Mouse (Mus musculus) MEL (cell line): ENCODE results near the gene Olfr287. TPM values are rescaled to one million over a fixed set of nuclear protein-coding genes. Genes with fewer than 3 reads are reported as not detected.

Source experiments
- DNase-seq: peaks from one replicate; pipeline ENCODE4 v3.0.0; 2011; ENCODE audit warnings: low read depth, low spot score
- H3K27ac ChIP-seq: 2 replicates; pipeline ENCODE4 v1.5.1; 2012; ENCODE audit warnings: low read depth, mild to moderate bottlenecking, control low read depth, low read length, moderate library complexity; ENCODE audit not compliant: control insufficient read depth
- H3K27me3 ChIP-seq, 2 experiments: fragments of 150-350 bp in 1 of 2; sonication (generic) in 1 of 2; 2 replicates each; pipeline ENCODE4 v1.6.1; 2012; ENCODE audit warnings: low read length in 2 of 2, mild to moderate bottlenecking in 2 of 2, improper control_type of control experiment in 1 of 2, moderate library complexity in 1 of 2; ENCODE audit not compliant: insufficient read depth in 2 of 2, control insufficient read depth in 1 of 2
- H3K36me3 ChIP-seq, 2 experiments: 2 replicates each; pipeline ENCODE4 v1.6.1; 2012 to 2014; ENCODE audit warnings: low read length in 2 of 2, improper control_type of control experiment in 1 of 2, inconsistent platforms in 1 of 2, mild to moderate bottlenecking in 1 of 2; ENCODE audit not compliant: insufficient read depth in 2 of 2, control insufficient read depth in 1 of 2
- H3K4me1 ChIP-seq, 2 experiments: fragments of 150-350 bp in 1 of 2; sonication (generic) in 1 of 2; 2 replicates each; pipeline ENCODE4 v1.6.1; 2012; ENCODE audit warnings: low read length in 2 of 2, improper control_type of control experiment in 1 of 2, mild to moderate bottlenecking in 1 of 2; ENCODE audit not compliant: insufficient read depth in 2 of 2, control insufficient read depth in 1 of 2
- H3K4me3 ChIP-seq, 2 experiments: fragments of 150-350 bp in 1 of 2; sonication (generic) in 1 of 2; 2 replicates each; pipeline ENCODE4 v1.5.1; 2012; ENCODE audit warnings: low read depth in 2 of 2, low read length in 2 of 2, mild to moderate bottlenecking in 2 of 2, moderate library complexity in 2 of 2, control low read depth in 1 of 2, improper control_type of control experiment in 1 of 2; ENCODE audit not compliant: control insufficient read depth in 1 of 2, insufficient read depth in 1 of 2
- H3K79me2 ChIP-seq: 2 replicates; pipeline ENCODE4 v1.6.1; 2012; ENCODE audit warnings: mild to moderate bottlenecking, low read length, moderate library complexity; ENCODE audit not compliant: control insufficient read depth, poor library complexity, insufficient read depth
- H3K9ac ChIP-seq: 2 replicates; pipeline ENCODE4 v1.6.1; 2012; ENCODE audit warnings: low read depth, mild to moderate bottlenecking, control low read depth, low read length, moderate library complexity; ENCODE audit not compliant: control insufficient read depth, poor library complexity, severe bottlenecking
- H3K9me3 ChIP-seq: fragments of 150-350 bp; sonication (generic); replicated peaks from 2 replicates; pipeline ENCODE4 v1.6.1; 2012; ENCODE audit warnings: mild to moderate bottlenecking, low read length, improper control_type of control experiment, moderate library complexity; ENCODE audit not compliant: insufficient read depth
- CTCF ChIP-seq, 3 experiments: IDR thresholded peaks in 2 of 3; conservative IDR thresholded peaks in 1 of 3; 2 replicates each; pipeline ENCODE4 v1.5.1; 2011 to 2012; ENCODE audit warnings: low read length in 3 of 3, low read depth in 2 of 3, mild to moderate bottlenecking in 2 of 3, improper control_type of control experiment in 1 of 3, inconsistent platforms in 1 of 3, mixed read lengths in 1 of 3, moderate library complexity in 1 of 3; ENCODE audit not compliant: control insufficient read depth in 1 of 3, insufficient read depth in 1 of 3, poor library complexity in 1 of 3, severe bottlenecking in 1 of 3
- E2F4 ChIP-seq: IDR thresholded peaks from 2 replicates; pipeline ENCODE4 v1.6.1; 2011; ENCODE audit warnings: low read depth, low read length, improper control_type of control experiment, borderline replicate concordance
- ELF1 ChIP-seq: IDR thresholded peaks from 2 replicates; pipeline ENCODE4 v1.6.1; 2014; ENCODE audit warnings: low read depth, mild to moderate bottlenecking, inconsistent platforms, low read length, improper control_type of control experiment, moderate library complexity
- ETS1 ChIP-seq: IDR thresholded peaks from 2 replicates; pipeline ENCODE4 v1.6.1; 2012; ENCODE audit warnings: low read depth, mild to moderate bottlenecking, inconsistent platforms, low read length, improper control_type of control experiment, moderate library complexity
- GATA1 ChIP-seq: IDR thresholded peaks from 2 replicates; pipeline ENCODE4 v1.6.1; 2011; ENCODE audit warnings: low read depth, low read length, improper control_type of control experiment
- HCFC1 ChIP-seq: IDR thresholded peaks from 2 replicates; pipeline ENCODE4 v1.6.1; 2012; ENCODE audit warnings: low read depth, mild to moderate bottlenecking, inconsistent platforms, low read length, improper control_type of control experiment, moderate library complexity
- KAT2A ChIP-seq: conservative IDR thresholded peaks from 2 replicates; pipeline ENCODE4 v1.6.1; 2012; ENCODE audit warnings: low read depth, low read length, improper control_type of control experiment, inconsistent platforms
- MAFK ChIP-seq: IDR thresholded peaks from 2 replicates; pipeline ENCODE4 v1.6.1; 2011; ENCODE audit warnings: low read depth, mild to moderate bottlenecking, low read length, improper control_type of control experiment, borderline replicate concordance
- MAX ChIP-seq: IDR thresholded peaks from 2 replicates; pipeline ENCODE4 v1.6.1; 2011; ENCODE audit warnings: low read length, improper control_type of control experiment
- MAZ ChIP-seq: IDR thresholded peaks from 2 replicates; pipeline ENCODE4 v1.6.1; 2012; ENCODE audit warnings: low read depth, mild to moderate bottlenecking, inconsistent platforms, low read length, improper control_type of control experiment
- MEF2A ChIP-seq: IDR thresholded peaks from 2 replicates; pipeline ENCODE4 v1.6.1; 2014; ENCODE audit warnings: low read depth, mild to moderate bottlenecking, inconsistent platforms, low read length, improper control_type of control experiment; ENCODE audit not compliant: poor library complexity, insufficient replicate concordance, severe bottlenecking; ENCODE audit errors: extremely low read depth
- MYC ChIP-seq: IDR thresholded peaks from 2 replicates; pipeline ENCODE4 v1.6.1; 2011; ENCODE audit warnings: low read depth, mild to moderate bottlenecking, low read length, improper control_type of control experiment, moderate library complexity
- NRF1 ChIP-seq: IDR thresholded peaks from 2 replicates; pipeline ENCODE4 v1.6.1; 2014; ENCODE audit warnings: low read depth, mild to moderate bottlenecking, inconsistent platforms, low read length, improper control_type of control experiment, moderate library complexity; ENCODE audit not compliant: poor library complexity, insufficient read depth, severe bottlenecking
- POLR2A ChIP-seq, 2 experiments: IDR thresholded peaks; 2 replicates each; pipeline ENCODE4 v1.6.1; 2011 to 2012; ENCODE audit warnings: low read length in 2 of 2, mild to moderate bottlenecking in 2 of 2, control low read depth in 1 of 2, improper control_type of control experiment in 1 of 2, low read depth in 1 of 2, moderate library complexity in 1 of 2; ENCODE audit not compliant: control insufficient read depth in 1 of 2, insufficient read depth in 1 of 2, poor library complexity in 1 of 2
- POLR2AphosphoS2 ChIP-seq: IDR thresholded peaks from 2 replicates; pipeline ENCODE4 v1.6.1; 2011; ENCODE audit warnings: low read length, improper control_type of control experiment
- POLR2AphosphoS5 ChIP-seq: IDR thresholded peaks from 2 replicates; pipeline ENCODE4 v1.6.1; 2012; ENCODE audit warnings: low read depth, borderline replicate concordance, mild to moderate bottlenecking, inconsistent platforms, low read length, moderate library complexity, mixed read lengths
- RCOR1 ChIP-seq: IDR thresholded peaks from 2 replicates; pipeline ENCODE4 v1.6.1; 2012; ENCODE audit warnings: low read depth, mild to moderate bottlenecking, inconsistent platforms, low read length, improper control_type of control experiment
- SIN3A ChIP-seq: IDR thresholded peaks from 2 replicates; pipeline ENCODE4 v1.6.1; 2012; ENCODE audit warnings: low read length, improper control_type of control experiment, inconsistent platforms
- SMC3 ChIP-seq: IDR thresholded peaks from 2 replicates; pipeline ENCODE4 v1.6.1; 2011; ENCODE audit warnings: low read depth, low read length, improper control_type of control experiment
- TAL1 ChIP-seq: IDR thresholded peaks from 2 replicates; pipeline ENCODE4 v1.6.1; 2012; ENCODE audit warnings: mild to moderate bottlenecking, inconsistent platforms, low read length, moderate library complexity, mixed read lengths
- TBP ChIP-seq: IDR thresholded peaks from 2 replicates; pipeline ENCODE4 v1.8.0; 2011; ENCODE audit warnings: low read depth, low read length, improper control_type of control experiment
- TCF12 ChIP-seq: IDR thresholded peaks from 2 replicates; pipeline ENCODE4 v1.6.1; 2014; ENCODE audit warnings: low read depth, mild to moderate bottlenecking, inconsistent platforms, low read length, improper control_type of control experiment, moderate library complexity
- UBTF ChIP-seq: IDR thresholded peaks from 2 replicates; pipeline ENCODE4 v1.6.1; 2012; ENCODE audit warnings: low read depth, mild to moderate bottlenecking, inconsistent platforms, low read length, improper control_type of control experiment, moderate library complexity, borderline replicate concordance; ENCODE audit not compliant: insufficient read depth
- USF2 ChIP-seq, 2 experiments: IDR thresholded peaks; 2 replicates each; pipeline ENCODE4 v1.6.1; 2011 to 2012; ENCODE audit warnings: improper control_type of control experiment in 2 of 2, low read length in 2 of 2, borderline replicate concordance in 1 of 2, inconsistent platforms in 1 of 2, low read depth in 1 of 2, mild to moderate bottlenecking in 1 of 2; ENCODE audit not compliant: insufficient read depth in 1 of 2
- ZC3H11A ChIP-seq: IDR thresholded peaks from 2 replicates; pipeline ENCODE4 v1.6.1; 2012; ENCODE audit warnings: low read depth, mild to moderate bottlenecking, inconsistent platforms, low read length, improper control_type of control experiment
- ZKSCAN1 ChIP-seq: IDR thresholded peaks from 2 replicates; pipeline ENCODE4 v1.6.1; 2012; ENCODE audit warnings: low read depth, mild to moderate bottlenecking, inconsistent platforms, low read length, improper control_type of control experiment, moderate library complexity
- ZMIZ1 ChIP-seq: IDR thresholded peaks from 2 replicates; pipeline ENCODE4 v1.6.1; 2012; ENCODE audit warnings: low read depth, mild to moderate bottlenecking, inconsistent platforms, low read length, improper control_type of control experiment, moderate library complexity
- ZNF384 ChIP-seq: IDR thresholded peaks from 2 replicates; pipeline ENCODE4 v1.6.1; 2012; ENCODE audit warnings: low read depth, mild to moderate bottlenecking, inconsistent platforms, low read length, improper control_type of control experiment
- polyA plus RNA-seq, 2 experiments: library from polyadenylated mRNA; stranded (reverse) in 1 of 2; unstranded in 1 of 2; fragments of >175 nt in 1 of 2; fragments of >200 nt in 1 of 2; gene quantifications; 2 replicates each; pipeline versions ENCODE4 v1.2.1 to v1.2.4; 2012; ENCODE audit warnings: low replicate concordance in 2 of 2, low read depth in 1 of 2; ENCODE audit not compliant: insufficient read length in 2 of 2, insufficient read depth in 1 of 2, missing spikeins in 1 of 2
- total RNA-seq: library from RNA; depleted of rRNA; stranded (reverse); fragments of 300-350 nt; gene quantifications from 2 replicates; pipeline ENCODE4 v1.2.3, GENCODE M21; 2012

Olfr287 gene
- total and polyA plus RNA-seq, 3 experiments = not detected

DNA sequence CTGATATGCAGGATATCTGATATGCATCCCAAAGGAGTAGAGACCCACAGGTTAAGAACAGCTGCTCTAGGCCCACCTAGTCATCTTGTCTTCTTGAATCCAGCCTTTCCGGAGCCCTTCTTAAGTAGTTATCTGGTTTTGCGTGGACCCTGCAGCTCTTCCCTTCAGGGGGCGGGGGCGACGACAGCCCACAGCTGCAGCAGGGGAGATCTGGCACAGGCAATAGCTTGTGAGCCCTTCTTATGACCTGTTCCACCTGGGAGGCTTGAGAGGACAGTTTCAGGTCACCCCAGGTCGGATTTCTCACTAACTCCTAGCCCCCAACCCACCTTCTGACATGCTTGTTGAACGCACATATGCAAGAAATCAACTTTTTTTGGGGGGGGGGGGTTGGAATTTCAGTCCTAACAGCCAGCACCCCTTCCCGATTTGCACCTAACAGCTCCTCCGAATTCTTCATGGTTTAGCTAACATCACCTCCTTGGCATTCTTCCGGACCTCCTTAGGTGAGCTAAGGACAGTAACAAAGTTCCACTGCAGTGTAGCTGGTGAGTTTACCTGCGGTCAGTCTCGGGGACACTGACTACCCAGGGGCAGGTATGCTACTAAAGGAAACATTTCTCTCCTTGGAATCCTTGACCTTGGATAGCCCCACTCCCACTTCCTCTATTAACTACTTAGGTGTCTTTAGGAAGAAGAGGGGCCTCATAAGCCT lies 38.8 kb downstream of the Olfr287 start:
- TF ChIP-seq USF2 (IDR thresholded peaks at IDR 0.05; ENCODE audit: borderline replicate concordance in 1 of 2, insufficient read depth in 1 of 2, low read depth in 1 of 2, low read length in 2 of 2) = no peak
- no peak for TF ChIP-seq SIN3A
- TF ChIP-seq ZMIZ1 = no peak
- TF ChIP-seq ETS1 = no peak
- TF ChIP-seq POLR2AphosphoS2 = no peak
- no peak for TF ChIP-seq GATA1
- no peak for TF ChIP-seq MAFK
- TF ChIP-seq SMC3 = no peak
- no peak for TF ChIP-seq E2F4
- no peak for TF ChIP-seq ELF1
- TF ChIP-seq ZC3H11A = no peak
- TF ChIP-seq KAT2A = no peak
- no peak for TF ChIP-seq POLR2AphosphoS5
- TF ChIP-seq MAX = no peak
- TF ChIP-seq RCOR1 = no peak
- TF ChIP-seq ZKSCAN1 = no peak
- H3K36me3 ChIP-seq = peaks cover 0 to 5% of the 10 kb centered on the region in 2 experiments; a peak in 1 of 4 replicates
- no peaks in the 10 kb centered on the region for H3K79me2 ChIP-seq
- peaks cover 0 to 8% of the 10 kb centered on the region in 2 experiments; a peak in 3 of 4 replicates for H3K4me1 ChIP-seq
- no peak overlapping the region for H3K4me3 ChIP-seq
- no peak overlapping the region for H3K27ac ChIP-seq
- H3K9ac ChIP-seq = no peak overlapping the region
- peaks cover 14 to 23% of the 10 kb centered on the region in 2 experiments for H3K27me3 ChIP-seq
- no peaks in the 10 kb centered on the region for H3K9me3 ChIP-seq
- DNase-seq = peak; percentile 31

DNA sequence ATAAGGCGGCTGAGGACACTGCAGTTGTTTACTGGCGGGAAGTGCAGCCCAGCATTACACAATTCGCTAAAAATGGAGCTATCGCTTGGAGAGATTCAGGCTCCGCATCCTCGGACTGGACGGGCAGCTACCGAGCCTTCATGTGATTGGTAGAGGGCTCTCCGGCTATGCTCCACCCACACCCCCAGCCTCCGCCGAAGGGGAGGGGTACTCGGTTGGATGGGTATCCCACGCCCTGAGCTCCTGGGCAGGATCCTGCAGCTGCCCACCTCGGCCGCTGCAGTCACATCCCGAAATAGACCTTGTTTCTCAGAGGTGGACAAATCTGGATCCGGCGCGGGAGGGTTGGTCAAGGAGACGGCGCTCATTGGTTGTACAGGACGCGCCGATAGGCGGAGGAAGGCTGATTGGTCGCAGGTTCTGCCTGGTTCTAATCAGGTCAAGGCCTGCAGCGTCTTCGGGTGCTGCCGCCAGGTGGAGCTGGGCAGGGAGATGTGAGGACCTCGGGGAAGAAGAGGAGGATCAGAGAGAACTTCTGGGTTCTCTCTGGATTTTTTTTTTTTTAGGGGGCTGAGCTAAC lies 39.6 kb downstream of the Olfr287 start:
- Histone ChIP-seq H3K9me3 (no peaks in the 10 kb centered on the region), H3K79me2 (no peaks in the 10 kb centered on the region), H3K9ac (peak overlapping the region; percentile 16), H3K27me3 (peaks cover 17 to 20% of the 10 kb centered on the region in 2 experiments), H3K4me1 (peaks cover 0 to 8% of the 10 kb centered on the region in 2 experiments; a peak in 3 of 4 replicates), H3K4me3 (peak overlapping the region; percentile 28 to 62), H3K27ac (no peak overlapping the region), H3K36me3 (peaks cover 0 to 5% of the 10 kb centered on the region in 2 experiments; a peak in 1 of 4 replicates)
- peak; percentile 98 for DNase-seq
- TF ChIP-seq E2F4 (peak; percentile 82; the same call in 1 of the 2 replicates), ZNF384 (peak; percentile 91), HCFC1 (0 out of 2 replicates have a peak, but pooled peaks have one; percentile 20), POLR2AphosphoS2 (no peak), CTCF (IDR thresholded peaks at IDR 0.05 in 2 of 3, conservative IDR thresholded peaks at IDR 0.05 in 1 of 3; ENCODE audit: control insufficient read depth in 1 of 3, insufficient read depth in 1 of 3, low read depth in 2 of 3, low read length in 3 of 3, poor library complexity in 1 of 3, severe bottlenecking in 1 of 3) (peak; percentile 71 to 97 (median 94)), MAZ (0 out of 2 replicates have a peak, but pooled peaks have one; percentile 45), MEF2A (no peak), RCOR1 (peak; percentile 18; the same call in 1 of the 2 replicates), NRF1 (0 out of 2 replicates have a peak, but pooled peaks have one; percentile 21), TAL1 (no peak), ZC3H11A (peak; percentile 60), POLR2A (IDR thresholded peaks at IDR 0.05; ENCODE audit: control insufficient read depth in 1 of 2, insufficient read depth in 1 of 2, low read depth in 1 of 2, low read length in 2 of 2, poor library complexity in 1 of 2) (peak; percentile 23 to 37; a peak in 1 of 4 replicates), UBTF (no peak), GATA1 (peak; percentile 94), SMC3 (peak; percentile 98), TCF12 (peak; percentile 14; the same call in 1 of the 2 replicates), TBP (peak; percentile 51; the same call in 1 of the 2 replicates), MYC (no peak)
